Mouse (Mus musculus) activated CD4-positive, CD25-positive, alpha-beta regulatory T cell, adult 9 weeks (primary cell): ENCODE measurements around the gene Gm20924. TPM values are rescaled to one million over a fixed set of nuclear protein-coding genes. Genes with fewer than 3 reads are reported as not detected.

Experiments
- polyA plus RNA-seq: library from polyadenylated mRNA; unstranded; fragments of 100-300 nt; shearing (Covaris generic); gene quantifications from one replicate; pipeline ENCODE4 v1.2.1, GENCODE M21; 2017

Gene Gm20924
- polyA plus RNA-seq: not detected

DNA sequence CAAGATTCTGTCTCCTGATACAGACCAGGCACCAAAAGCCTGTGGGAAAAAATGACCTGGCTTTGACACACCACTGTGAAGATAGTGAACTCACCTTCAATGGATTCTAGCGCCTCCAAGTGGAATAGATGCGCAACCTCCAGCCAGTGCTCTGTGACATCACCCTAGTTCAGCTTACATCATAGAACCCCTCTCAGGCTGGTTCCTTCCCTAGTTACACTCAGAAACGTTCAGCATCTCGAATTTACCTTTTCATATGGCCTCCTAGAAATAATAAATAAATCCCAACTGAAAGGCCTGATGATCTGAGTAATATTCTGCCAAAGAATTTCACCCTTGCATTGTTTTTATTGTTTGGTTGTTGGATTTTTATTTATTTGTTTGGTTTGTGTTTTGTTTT is at the start of gene Gm20924:
Gene Gm20924 (minus strand): TSS at position 101 of the 400 bp plus-strand sequence.

Other genes with a start within 250 kb of the Gm20924 start
- gene Gm20736, start 170.2 kb upstream of the Gm20924 start, polyA plus RNA-seq: not detected